ENCODE assay signal across 19 mouse cellular contexts in genomic region chr11:115829036-115829435, GRCm38 (mm10). TPM values are rescaled to one million over a fixed set of nuclear protein-coding genes. Genes with fewer than 3 reads are reported as not detected.
DNase-seq lines count a peak whose midpoint lies in the region; TF ChIP-seq lines count a peak whose summit lies in the region.
"Had no signal": no experiment of that assay in that cellular context is flagged by ENCODE, and none has a peak within 500 bp of the region (broad histone marks: within the 10 kb centered on the region; RNA-seq: fewer than 3 reads in every experiment).

No protein-coding gene starts in this region.

- H3K9ac ChIP-seq in ES-Bruce4 (ENCODE audit: low read depth, poor library complexity, severe bottlenecking): no peak overlapping the region
- H3K9ac ChIP-seq: embryonic facial prominence, embryonic 13.5 days; kidney, embryonic 15.5 days; lung, embryonic 14.5 days; midbrain, embryonic 13.5 days; neural tube, embryonic 15.5 days had no signal

- 50% methylated on average over 4 of the region's 4 CpGs for WGBS in limb, embryonic 10.5 days

- TF ChIP-seq CTCF in gastrocnemius, adult 2 months (IDR thresholded peaks at IDR 0.05): no peak
- TF ChIP-seq CTCF in ES-Bruce4 (IDR thresholded peaks at IDR 0.05; ENCODE audit: low read depth, low read length): no peak

- peak overlapping the region; percentile 80 for H3K27ac ChIP-seq in gastrocnemius, adult 2 months
- peak overlapping the region; percentile 1; the same call in 1 of the 2 replicates for H3K27ac ChIP-seq in ES-Bruce4 (ENCODE audit: insufficient read depth, low read length)
- H3K27ac ChIP-seq in limb, embryonic 10.5 days: peak overlapping the region; percentile 51
- H3K27ac ChIP-seq: embryonic facial prominence, embryonic 13.5 days; hindbrain, postnatal 0 days; midbrain, embryonic 13.5 days; neural tube, embryonic 15.5 days had no signal

- H3K9me3 ChIP-seq in ES-Bruce4 (replicated peaks; ENCODE audit: control insufficient read depth, insufficient read depth, low read length, poor library complexity, severe bottlenecking): no peaks in the 10 kb centered on the region
- no peaks in the 10 kb centered on the region for H3K9me3 ChIP-seq in limb, embryonic 10.5 days (replicated peaks)
- H3K9me3 ChIP-seq: embryonic facial prominence, embryonic 13.5 days; kidney, embryonic 15.5 days; midbrain, embryonic 13.5 days; neural tube, embryonic 15.5 days had no signal

- H3K4me3 ChIP-seq in gastrocnemius, adult 2 months: no peak overlapping the region
- no peak overlapping the region for H3K4me3 ChIP-seq in ES-Bruce4 (ENCODE audit: low read depth, low read length)
- no peak overlapping the region for H3K4me3 ChIP-seq in limb, embryonic 10.5 days
- H3K4me3 ChIP-seq: embryonic facial prominence, embryonic 13.5 days; kidney, embryonic 15.5 days; midbrain, embryonic 13.5 days; neural tube, embryonic 15.5 days had no signal

- no peaks in the 10 kb centered on the region for H3K36me3 ChIP-seq in ES-Bruce4 (ENCODE audit: control insufficient read depth, insufficient read depth, low read length, poor library complexity, severe bottlenecking)
- H3K36me3 ChIP-seq in limb, embryonic 10.5 days: no peaks in the 10 kb centered on the region
- H3K36me3 ChIP-seq: embryonic facial prominence, embryonic 13.5 days; kidney, embryonic 15.5 days; midbrain, embryonic 13.5 days; neural tube, embryonic 15.5 days had no signal

- DNase-seq in gastrocnemius, adult 2 months: peak; percentile 75
- no peak for DNase-seq in gastrocnemius, postnatal 14 days
- peak; percentile 46 for DNase-seq in kidney, adult 11 months
- no peak for DNase-seq in kidney, adult 18-20 months
- no peak for DNase-seq in limb, embryonic 10.5 days (ENCODE audit: low spot score)
- DNase-seq in MN1 (ENCODE audit: low spot score): no peak
- DNase-seq in thymus, postnatal 0 days (ENCODE audit: low spot score): no peak
- DNase-seq: adrenal gland, postnatal 25 days; cerebellum, adult 2 months; heart, postnatal 4 days; layer of hippocampus, adult 9-11 months; lung, embryonic 14.5 days; right cerebral cortex, postnatal 4 days had no signal

- intact Hi-C loops in gastrocnemius, adult 2 months (cut with DNase I): no loop called here
- intact Hi-C loops in gastrocnemius, postnatal 14 days (cut with DNase I; ENCODE audit: low total_unique reads): no loop called here

- H3K4me1 ChIP-seq in ES-Bruce4 (ENCODE audit: control insufficient read depth, insufficient read depth, low read length): peaks cover 15% of the 10 kb centered on the region
- H3K4me1 ChIP-seq in limb, embryonic 10.5 days: peaks cover 73% of the 10 kb centered on the region

- TF ChIP-seq POLR2A in ES-Bruce4 (IDR thresholded peaks at IDR 0.05; ENCODE audit: insufficient read depth, low read length): no peak

- no peaks in the 10 kb centered on the region for H3K27me3 ChIP-seq in ES-Bruce4 (ENCODE audit: control insufficient read depth, insufficient read depth, low read length, poor library complexity, severe bottlenecking)
- H3K27me3 ChIP-seq in limb, embryonic 10.5 days (ENCODE audit: low read depth, poor library complexity, severe bottlenecking): peaks cover 36% of the 10 kb centered on the region

- TF ChIP-seq EP300 in ES-Bruce4 (IDR thresholded peaks at IDR 0.05; ENCODE audit: insufficient read depth, low read depth, low read length): no peak

RNA-seq across cellular contexts. Expression of gene Llgl2, which starts 5.2 kb away (rescaled TPM):
- total RNA-seq in gastrocnemius, adult 2 months (2021): 1 to 10 TPM; 8.3 to 9.8 TPM
- 10 to 100 TPM; 11.2 to 11.5 TPM for total RNA-seq in gastrocnemius, postnatal 14 days (2021)
- polyA plus RNA-seq in ES-Bruce4 (2011; ENCODE audit: insufficient read depth, insufficient read length, low read depth, missing spikeins): 92.1 and 99.1 TPM in 2 replicates
- polyA plus RNA-seq in limb, embryonic 10.5 days (2016; fragmentation: Nextera tagmentation; extraction: Ambion mirVana): 11.2 and 12.3 TPM in 2 replicates
- 15.6 and 15.7 TPM in 2 replicates for polyA plus RNA-seq in thymus, postnatal 0 days (2015; fragmentation: Nextera tagmentation; extraction: Ambion mirVana)

RNA-seq across cellular contexts. Expression of gene Tsen54, which starts 14.5 kb away (rescaled TPM):
- 1 to 10 TPM; 6.2 to 6.9 TPM for total RNA-seq in gastrocnemius, adult 2 months (2021)
- total RNA-seq in gastrocnemius, postnatal 14 days (2021): 1 to 10 TPM; 5.8 to 7.8 TPM
- polyA plus RNA-seq in ES-Bruce4 (2011; ENCODE audit: insufficient read depth, insufficient read length, low read depth, missing spikeins): 26.9 and 30.2 TPM in 2 replicates
- 42.5 and 48.8 TPM in 2 replicates for polyA plus RNA-seq in limb, embryonic 10.5 days (2016; fragmentation: Nextera tagmentation; extraction: Ambion mirVana)
- polyA plus RNA-seq in thymus, postnatal 0 days (2015; fragmentation: Nextera tagmentation; extraction: Ambion mirVana): 23.4 and 23.5 TPM in 2 replicates

RNA-seq across cellular contexts. Expression of gene Caskin2, which starts 15.6 kb away (rescaled TPM):
- total RNA-seq in gastrocnemius, adult 2 months (2021): 10 to 100 TPM; 14.5 to 19.2 TPM
- total RNA-seq in gastrocnemius, postnatal 14 days (2021): 10 to 100 TPM; 18.4 to 20.1 TPM
- 10.5 and 12.1 TPM in 2 replicates for polyA plus RNA-seq in ES-Bruce4 (2011; ENCODE audit: insufficient read depth, insufficient read length, low read depth, missing spikeins)
- 18.1 and 18.9 TPM in 2 replicates for polyA plus RNA-seq in limb, embryonic 10.5 days (2016; fragmentation: Nextera tagmentation; extraction: Ambion mirVana)
- 3.5 and 3.7 TPM in 2 replicates for polyA plus RNA-seq in thymus, postnatal 0 days (2015; fragmentation: Nextera tagmentation; extraction: Ambion mirVana)

RNA-seq across cellular contexts. Expression of gene Myo15b, which starts 29.2 kb away (rescaled TPM):
- not detected for total RNA-seq in gastrocnemius, adult 2 months (2021)
- total RNA-seq in gastrocnemius, postnatal 14 days (2021): under 1 TPM in 1 of 2 experiments, not detected in 1; 0.09 TPM
- polyA plus RNA-seq in ES-Bruce4 (2011; ENCODE audit: insufficient read depth, insufficient read length, low read depth, missing spikeins): 1.6 and 4.2 TPM in 2 replicates
- 0.05 and 0.18 TPM in 2 replicates for polyA plus RNA-seq in limb, embryonic 10.5 days (2016; fragmentation: Nextera tagmentation; extraction: Ambion mirVana)
- polyA plus RNA-seq in thymus, postnatal 0 days (2015; fragmentation: Nextera tagmentation; extraction: Ambion mirVana): 1.4 and 1.5 TPM in 2 replicates

Comparison
In these comparisons a context has a peak if more than half of its experiments do, and no peak if none do; other contexts are left out.
1. DNase-seq: peak in gastrocnemius, adult 2 months (single experiment) and kidney, adult 11 months (single experiment); none in gastrocnemius, postnatal 14 days (single experiment), kidney, adult 18-20 months (single experiment), limb, embryonic 10.5 days (single experiment), MN1 (single experiment) and thymus, postnatal 0 days (single experiment).
2. H3K27ac ChIP-seq: peak in every context shown above with its lines; median percentile 80 in gastrocnemius, adult 2 months; 51 in limb, embryonic 10.5 days; 1 in ES-Bruce4.